Mouse (Mus musculus): ENCODE results near the gene Tmem108. TPM values are rescaled to one million over a fixed set of nuclear protein-coding genes. Genes with fewer than 3 reads are reported as not detected.
A peak's percentile ranks its signal among the peaks of the same experiment; 100 is the strongest.

The Tmem108 gene
- polyA plus RNA-seq, 1 experiment from 2014 or later, result 42.7 TPM

- ATAC-seq (replicated peaks; ENCODE audit: insufficient number of reproducible peaks, insufficient read depth, low FRiP score, low read depth), result no peak
- H3K27me3 ChIP-seq, result no peaks in the 10 kb centered on the region
- 0 out of 2 replicates have a peak overlapping the region, but pooled peaks have one; percentile 17 for H3K27ac ChIP-seq
- 46% methylated on average over 8 of the region's 8 CpGs for WGBS
- no peaks in the 10 kb centered on the region for H3K9me3 ChIP-seq (replicated peaks)
- no peak overlapping the region for H3K9ac ChIP-seq
- no peak overlapping the region for H3K4me3 ChIP-seq
- no peak overlapping the region for H3K4me2 ChIP-seq
- H3K4me1 ChIP-seq (replicated peaks), result peaks cover 51% of the 10 kb centered on the region
- no peaks in the 10 kb centered on the region for H3K36me3 ChIP-seq
Observed at GRCm38 (mm10) chr9:103491985-103492384, 269.7 kb downstream of the Tmem108 start.

GRCm38 (mm10) chr9:103490439-103490838 lies 271.2 kb downstream of the Tmem108 start:
- Histone ChIP-seq H3K9ac (no peak overlapping the region), H3K4me1 (replicated peaks) (peaks cover 66% of the 10 kb centered on the region), H3K4me2 (no peak overlapping the region), H3K4me3 (no peak overlapping the region), H3K36me3 (no peaks in the 10 kb centered on the region), H3K27me3 (no peaks in the 10 kb centered on the region), H3K9me3 (replicated peaks) (no peaks in the 10 kb centered on the region), H3K27ac (no peak overlapping the region)
- ATAC-seq (replicated peaks; ENCODE audit: insufficient number of reproducible peaks, insufficient read depth, low FRiP score, low read depth), result no peak
- 14% methylated on average over 2 of the region's 2 CpGs for WGBS

- no peaks in the 10 kb centered on the region for H3K27me3 ChIP-seq
- no peaks in the 10 kb centered on the region for H3K9me3 ChIP-seq (replicated peaks)
- ATAC-seq (replicated peaks; ENCODE audit: insufficient number of reproducible peaks, insufficient read depth, low FRiP score, low read depth), result no peak
- no peak overlapping the region for H3K4me2 ChIP-seq
- no peak overlapping the region for H3K4me3 ChIP-seq
- H3K36me3 ChIP-seq, result no peaks in the 10 kb centered on the region
- no peak overlapping the region for H3K27ac ChIP-seq
- peaks cover 66% of the 10 kb centered on the region for H3K4me1 ChIP-seq (replicated peaks)
- no peak overlapping the region for H3K9ac ChIP-seq
- WGBS, result 74% methylated on average over 4 of the region's 4 CpGs
Observed at GRCm38 (mm10) chr9:103489883-103490282, 271.8 kb downstream of the Tmem108 start.

- Histone ChIP-seq H3K4me1 (replicated peaks) (peaks cover 62% of the 10 kb centered on the region), H3K36me3 (no peaks in the 10 kb centered on the region), H3K4me3 (no peak overlapping the region), H3K27ac (no peak overlapping the region), H3K9ac (no peak overlapping the region), H3K9me3 (replicated peaks) (no peaks in the 10 kb centered on the region), H3K4me2 (no peak overlapping the region), H3K27me3 (no peaks in the 10 kb centered on the region)
- WGBS, result 34% methylated on average over 7 of the region's 7 CpGs
- 0 out of 2 replicates have a peak, but pooled peaks have one; percentile 3 for ATAC-seq (replicated peaks; ENCODE audit: insufficient number of reproducible peaks, insufficient read depth, low FRiP score, low read depth)
Observed at GRCm38 (mm10) chr9:103489096-103489495, 272.5 kb downstream of the Tmem108 start.

DNA sequence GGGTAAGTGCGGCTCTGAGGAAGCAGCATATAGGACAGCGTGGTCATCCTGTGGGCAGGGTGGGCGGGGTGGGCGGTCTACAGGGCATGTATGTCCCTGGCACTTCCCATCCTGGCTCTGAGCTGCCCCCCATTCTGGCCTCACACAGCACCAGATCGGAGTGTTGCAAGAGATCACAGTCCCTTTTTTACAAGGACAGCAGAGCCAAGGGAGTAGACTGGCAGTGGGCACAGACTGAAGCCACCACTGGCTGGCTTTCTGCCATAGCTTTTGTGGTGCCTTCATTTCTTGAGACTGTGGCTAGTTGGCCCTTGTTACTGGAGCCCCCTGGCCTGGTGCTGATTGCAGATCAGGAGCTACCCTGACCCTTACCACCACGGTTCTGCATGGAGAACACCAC lies 275.4 kb downstream of the Tmem108 start:
- Histone ChIP-seq H3K9me3 (replicated peaks) (no peaks in the 10 kb centered on the region), H3K4me3 (no peak overlapping the region), H3K4me2 (no peak overlapping the region), H3K27me3 (no peaks in the 10 kb centered on the region), H3K36me3 (no peaks in the 10 kb centered on the region), H3K4me1 (replicated peaks) (peaks cover 49% of the 10 kb centered on the region), H3K27ac (0 out of 2 replicates have a peak overlapping the region, but pooled peaks have one; percentile 45), H3K9ac (no peak overlapping the region)
- ATAC-seq (replicated peaks; ENCODE audit: insufficient number of reproducible peaks, insufficient read depth, low FRiP score, low read depth), result no peak
- 70% methylated on average over 6 of the region's 6 CpGs for WGBS

DNA sequence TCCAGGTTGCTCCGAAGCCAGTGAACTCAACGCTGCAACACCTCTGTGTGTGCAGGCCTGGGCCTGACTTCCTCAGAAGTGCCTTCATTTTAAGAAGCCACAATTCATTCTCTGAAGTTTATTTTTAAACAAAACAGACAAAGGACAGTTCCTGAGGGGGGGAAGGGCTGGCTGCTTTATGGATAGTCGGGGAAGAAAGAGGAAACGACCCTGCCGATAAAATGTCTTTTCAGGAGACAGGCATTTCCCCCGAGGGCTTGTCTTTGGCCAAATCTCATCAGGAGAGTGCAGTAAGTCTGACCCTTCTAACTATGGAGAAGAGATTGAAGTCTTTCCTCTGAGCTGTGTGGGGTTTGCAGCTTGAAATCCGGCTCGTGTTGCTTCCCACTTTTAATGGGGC lies 276.0 kb downstream of the Tmem108 start:
- ATAC-seq (replicated peaks; ENCODE audit: insufficient number of reproducible peaks, insufficient read depth, low FRiP score, low read depth), result no peak
- Histone ChIP-seq H3K4me2 (no peak overlapping the region; the same call in 1 of the 2 replicates), H3K27me3 (no peaks in the 10 kb centered on the region), H3K36me3 (no peaks in the 10 kb centered on the region), H3K4me3 (no peak overlapping the region), H3K27ac (peak overlapping the region; percentile 45), H3K4me1 (replicated peaks) (peaks cover 49% of the 10 kb centered on the region), H3K9me3 (replicated peaks) (no peaks in the 10 kb centered on the region), H3K9ac (no peak overlapping the region; the same call in 1 of the 2 replicates)
- 22% methylated on average over 8 of the region's 8 CpGs for WGBS

DNA sequence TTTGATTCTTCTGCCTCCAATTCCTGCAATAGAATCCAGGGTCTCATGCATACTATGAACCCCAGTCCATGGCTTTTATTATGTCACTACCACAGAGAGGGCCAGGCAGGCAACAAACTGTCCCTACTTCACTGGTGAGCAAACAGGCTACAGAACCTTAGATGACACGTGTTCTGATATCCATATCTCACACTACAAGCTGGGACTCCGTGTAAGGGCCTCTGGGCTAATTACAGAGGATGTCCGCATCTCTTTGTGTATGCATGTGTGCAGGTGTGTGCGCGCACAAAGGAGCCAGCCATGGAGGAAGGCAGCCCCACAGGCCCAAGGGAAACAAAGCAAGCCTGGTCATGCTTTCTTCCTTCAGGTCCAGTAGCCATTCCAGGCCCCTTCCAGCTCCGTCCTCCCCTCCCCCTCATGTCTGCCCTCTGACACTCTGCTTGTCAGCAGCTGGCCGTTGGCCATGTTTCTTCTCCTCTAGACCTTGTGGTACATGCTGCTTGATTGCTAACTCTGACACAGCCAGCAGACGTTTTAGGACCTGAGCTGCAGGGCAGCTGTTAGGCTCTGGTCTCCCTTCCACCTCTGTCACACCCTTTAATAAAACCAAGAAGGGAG lies 280.9 kb downstream of the Tmem108 start:
- H3K36me3 ChIP-seq, result no peaks in the 10 kb centered on the region

GRCm38 (mm10) chr9:103480044-103480576 lies 281.5 kb downstream of the Tmem108 start, which contains the start of gene Bfsp2:
Gene Bfsp2 (minus strand): TSS chr9:103480420.
- no peak within 1 kb of the TSS for H3K9ac ChIP-seq
- no peaks in the 10 kb centered on the region for H3K9me3 ChIP-seq (replicated peaks)
- H3K4me3 ChIP-seq, result no peak within 1 kb of the TSS
- WGBS, result 75% methylated on average over 9 of the region's 9 CpGs
- no peak within 1 kb of the TSS for H3K4me2 ChIP-seq
- H3K27me3 ChIP-seq, result no peaks in the 10 kb centered on the region
- H3K27ac ChIP-seq, result peak within 1 kb of the TSS; percentile 80
- H3K4me1 ChIP-seq (replicated peaks), result peaks cover 29% of the 10 kb centered on the region
- no peak for ATAC-seq (replicated peaks; ENCODE audit: insufficient number of reproducible peaks, insufficient read depth, low FRiP score, low read depth)
- H3K36me3 ChIP-seq, result no peaks in the 10 kb centered on the region

More for the DNA sequence above, 280.9 kb downstream of the Tmem108 start:
- Histone ChIP-seq H3K27ac (peak overlapping the region; percentile 80), H3K9ac (no peak overlapping the region), H3K4me1 (replicated peaks) (peaks cover 32% of the 10 kb centered on the region), H3K27me3 (no peaks in the 10 kb centered on the region), H3K9me3 (replicated peaks) (no peaks in the 10 kb centered on the region), H3K4me2 (no peak overlapping the region), H3K4me3 (no peak overlapping the region)
- ATAC-seq (replicated peaks; ENCODE audit: insufficient number of reproducible peaks, insufficient read depth, low FRiP score, low read depth), result peak; percentile 75
- 29% methylated on average over 8 of the region's 8 CpGs for WGBS

GRCm38 (mm10) chr9:103475414-103475813 lies 286.2 kb downstream of the Tmem108 start:
- Histone ChIP-seq H3K4me2 (no peak overlapping the region), H3K9me3 (replicated peaks) (no peaks in the 10 kb centered on the region), H3K27me3 (no peaks in the 10 kb centered on the region), H3K4me3 (no peak overlapping the region), H3K36me3 (no peaks in the 10 kb centered on the region), H3K9ac (no peak overlapping the region), H3K4me1 (replicated peaks) (peaks cover 24% of the 10 kb centered on the region), H3K27ac (no peak overlapping the region)
- no peak for ATAC-seq (replicated peaks; ENCODE audit: insufficient number of reproducible peaks, insufficient read depth, low FRiP score, low read depth)
- WGBS, result 48% methylated on average over 6 of the region's 6 CpGs

DNA sequence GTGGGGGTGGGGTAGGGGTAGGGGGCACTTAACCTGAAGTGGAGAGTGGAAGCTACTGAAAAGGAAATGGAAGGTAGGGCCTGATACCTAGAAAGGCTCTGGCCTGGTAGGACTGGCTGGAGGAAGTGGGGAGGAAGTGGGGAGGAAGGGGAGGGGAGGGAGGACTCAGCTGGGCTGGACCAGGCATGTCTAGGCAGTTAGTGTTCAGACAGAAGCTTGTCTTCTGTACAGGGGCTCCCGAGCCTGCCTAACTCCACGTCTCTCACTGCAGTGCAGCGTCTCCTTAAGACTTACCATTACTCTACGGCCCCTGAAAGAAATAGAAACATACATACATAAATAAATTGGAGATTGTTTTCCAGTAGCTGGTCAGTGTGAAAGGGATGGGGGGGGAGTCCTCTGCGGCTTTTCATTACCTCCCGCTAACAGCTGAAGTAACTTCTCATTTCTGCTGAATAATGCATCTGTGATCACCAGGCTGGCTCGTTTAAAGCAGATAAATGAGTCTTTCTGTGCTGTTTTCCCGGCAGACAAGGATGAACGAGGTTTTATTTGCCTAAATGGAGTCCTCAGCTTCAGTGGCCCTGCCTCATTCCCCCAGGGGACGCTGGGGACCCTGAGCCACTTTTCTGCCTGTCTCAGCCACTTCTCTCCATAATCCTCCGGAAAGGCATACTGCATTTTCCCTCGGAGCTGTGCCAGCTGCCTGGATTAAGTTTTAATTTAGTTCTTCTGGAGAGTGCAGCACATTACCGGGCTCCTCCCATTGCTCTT lies 287.5 kb downstream of the Tmem108 start:
- Histone ChIP-seq H3K4me1 (replicated peaks) (peaks cover 14% of the 10 kb centered on the region), H3K4me3 (no peak overlapping the region), H3K4me2 (peak overlapping the region; percentile 3; the same call in 1 of the 2 replicates), H3K27me3 (no peaks in the 10 kb centered on the region), H3K36me3 (no peaks in the 10 kb centered on the region), H3K9me3 (replicated peaks) (no peaks in the 10 kb centered on the region), H3K27ac (no peak overlapping the region), H3K9ac (no peak overlapping the region)
- ATAC-seq (replicated peaks; ENCODE audit: insufficient number of reproducible peaks, insufficient read depth, low FRiP score, low read depth), result no peak
- 46% methylated on average over 13 of the region's 13 CpGs for WGBS

DNA sequence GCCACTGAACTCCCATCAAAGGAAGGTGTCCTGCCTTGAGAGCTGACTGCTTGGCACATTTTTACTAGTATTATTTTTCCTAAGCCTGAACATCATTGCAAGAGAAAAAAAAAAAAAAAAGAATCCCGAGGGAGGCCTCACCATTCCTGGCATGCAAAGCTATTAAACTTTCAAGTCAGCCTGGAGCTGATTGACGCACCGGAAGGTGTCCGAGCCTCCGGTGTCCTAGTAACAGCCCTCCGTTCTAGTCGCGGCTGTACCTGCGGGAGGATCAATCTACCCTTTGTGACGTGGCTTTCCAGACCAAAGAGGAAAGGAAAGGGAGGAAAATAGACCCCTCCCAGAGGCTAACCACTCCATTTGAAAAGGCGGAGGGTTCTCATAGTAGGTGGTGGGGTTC lies 289.9 kb downstream of the Tmem108 start:
- H3K4me3 ChIP-seq, result no peak overlapping the region
- WGBS, result 41% methylated on average over 11 of the region's 11 CpGs
- H3K27ac ChIP-seq, result no peak overlapping the region
- no peaks in the 10 kb centered on the region for H3K27me3 ChIP-seq
- no peak for ATAC-seq (replicated peaks; ENCODE audit: insufficient number of reproducible peaks, insufficient read depth, low FRiP score, low read depth)
- H3K9me3 ChIP-seq (replicated peaks), result no peaks in the 10 kb centered on the region
- H3K4me1 ChIP-seq (replicated peaks), result peaks cover 14% of the 10 kb centered on the region
- H3K4me2 ChIP-seq, result no peak overlapping the region
- no peak overlapping the region for H3K9ac ChIP-seq
- H3K36me3 ChIP-seq, result no peaks in the 10 kb centered on the region
